ENCODE assay signal across 16 mouse cellular contexts in genomic region chr9:111200208-111200607, GRCm38 (mm10).
"Had no signal": no experiment of that assay in that cellular context is flagged by ENCODE, and none has a peak within 500 bp of the region (broad histone marks: within the 10 kb centered on the region; RNA-seq: fewer than 3 reads in every experiment).

No protein-coding gene starts in this region.

- DNase-seq: retina, postnatal 1 day; right cerebral cortex, adult 18-20 months; right cerebral cortex, postnatal 14 days; right cerebral cortex, postnatal 25 days; right cerebral cortex, postnatal 4 days; spleen, adult 18-20 months; thymus, adult 18-20 months; thymus, adult 2 months; thymus, postnatal 14 days; thymus, postnatal 25 days; thymus, postnatal 36 days; thymus, postnatal 4 days had no signal

- H3K4me1 ChIP-seq: neural tube, embryonic 13.5 days; neural tube, embryonic 15.5 days; stomach, embryonic 15.5 days had no signal

- H3K27me3 ChIP-seq: neural tube, embryonic 13.5 days; neural tube, embryonic 15.5 days; stomach, embryonic 15.5 days had no signal

- H3K36me3 ChIP-seq: stomach, embryonic 15.5 days had no signal

- H3K27ac ChIP-seq: neural tube, embryonic 13.5 days; neural tube, embryonic 15.5 days; stomach, embryonic 15.5 days; stomach, postnatal 0 days had no signal

- H3K9ac ChIP-seq: neural tube, embryonic 13.5 days; neural tube, embryonic 15.5 days; stomach, embryonic 15.5 days had no signal

- H3K4me3 ChIP-seq: neural tube, embryonic 13.5 days; neural tube, embryonic 15.5 days; stomach, embryonic 15.5 days had no signal

- H3K9me3 ChIP-seq: neural tube, embryonic 13.5 days; neural tube, embryonic 15.5 days; stomach, embryonic 15.5 days had no signal
